Mouse (Mus musculus) MEL (cell line): Measurements from ENCODE around the gene Crlf2. TPM values are rescaled to one million over a fixed set of nuclear protein-coding genes. Genes with fewer than 3 reads are reported as not detected.

Source experiments
- DNase-seq: peaks from one replicate; pipeline ENCODE4 v3.0.0; 2011; ENCODE audit warnings: low read depth, low spot score
- H3K27ac ChIP-seq: 2 replicates; pipeline ENCODE4 v1.5.1; 2012; ENCODE audit warnings: low read depth, mild to moderate bottlenecking, control low read depth, low read length, moderate library complexity; ENCODE audit not compliant: control insufficient read depth
- H3K27me3 ChIP-seq, 2 experiments: fragments of 150-350 bp in 1 of 2; sonication (generic) in 1 of 2; 2 replicates each; pipeline ENCODE4 v1.6.1; 2012; ENCODE audit warnings: low read length in 2 of 2, mild to moderate bottlenecking in 2 of 2, improper control_type of control experiment in 1 of 2, moderate library complexity in 1 of 2; ENCODE audit not compliant: insufficient read depth in 2 of 2, control insufficient read depth in 1 of 2
- H3K36me3 ChIP-seq, 2 experiments: 2 replicates each; pipeline ENCODE4 v1.6.1; 2012 to 2014; ENCODE audit warnings: low read length in 2 of 2, improper control_type of control experiment in 1 of 2, inconsistent platforms in 1 of 2, mild to moderate bottlenecking in 1 of 2; ENCODE audit not compliant: insufficient read depth in 2 of 2, control insufficient read depth in 1 of 2
- H3K4me1 ChIP-seq, 2 experiments: fragments of 150-350 bp in 1 of 2; sonication (generic) in 1 of 2; 2 replicates each; pipeline ENCODE4 v1.6.1; 2012; ENCODE audit warnings: low read length in 2 of 2, improper control_type of control experiment in 1 of 2, mild to moderate bottlenecking in 1 of 2; ENCODE audit not compliant: insufficient read depth in 2 of 2, control insufficient read depth in 1 of 2
- H3K4me3 ChIP-seq, 2 experiments: fragments of 150-350 bp in 1 of 2; sonication (generic) in 1 of 2; 2 replicates each; pipeline ENCODE4 v1.5.1; 2012; ENCODE audit warnings: low read depth in 2 of 2, low read length in 2 of 2, mild to moderate bottlenecking in 2 of 2, moderate library complexity in 2 of 2, control low read depth in 1 of 2, improper control_type of control experiment in 1 of 2; ENCODE audit not compliant: control insufficient read depth in 1 of 2, insufficient read depth in 1 of 2
- H3K79me2 ChIP-seq: 2 replicates; pipeline ENCODE4 v1.6.1; 2012; ENCODE audit warnings: mild to moderate bottlenecking, low read length, moderate library complexity; ENCODE audit not compliant: control insufficient read depth, poor library complexity, insufficient read depth
- H3K9ac ChIP-seq: 2 replicates; pipeline ENCODE4 v1.6.1; 2012; ENCODE audit warnings: low read depth, mild to moderate bottlenecking, control low read depth, low read length, moderate library complexity; ENCODE audit not compliant: control insufficient read depth, poor library complexity, severe bottlenecking
- H3K9me3 ChIP-seq: fragments of 150-350 bp; sonication (generic); replicated peaks from 2 replicates; pipeline ENCODE4 v1.6.1; 2012; ENCODE audit warnings: mild to moderate bottlenecking, low read length, improper control_type of control experiment, moderate library complexity; ENCODE audit not compliant: insufficient read depth
- CTCF ChIP-seq, 3 experiments: IDR thresholded peaks in 2 of 3; conservative IDR thresholded peaks in 1 of 3; 2 replicates each; pipeline ENCODE4 v1.5.1; 2011 to 2012; ENCODE audit warnings: low read length in 3 of 3, low read depth in 2 of 3, mild to moderate bottlenecking in 2 of 3, improper control_type of control experiment in 1 of 3, inconsistent platforms in 1 of 3, mixed read lengths in 1 of 3, moderate library complexity in 1 of 3; ENCODE audit not compliant: control insufficient read depth in 1 of 3, insufficient read depth in 1 of 3, poor library complexity in 1 of 3, severe bottlenecking in 1 of 3
- E2F4 ChIP-seq: IDR thresholded peaks from 2 replicates; pipeline ENCODE4 v1.6.1; 2011; ENCODE audit warnings: low read depth, low read length, improper control_type of control experiment, borderline replicate concordance
- EP300 ChIP-seq, 2 experiments: IDR thresholded peaks; 2 replicates each; pipeline ENCODE4 v1.6.1; 2011; ENCODE audit warnings: improper control_type of control experiment in 2 of 2, low read length in 2 of 2, low read depth in 1 of 2, mild to moderate bottlenecking in 1 of 2
- ETS1 ChIP-seq: IDR thresholded peaks from 2 replicates; pipeline ENCODE4 v1.6.1; 2012; ENCODE audit warnings: low read depth, mild to moderate bottlenecking, inconsistent platforms, low read length, improper control_type of control experiment, moderate library complexity
- GABPA ChIP-seq: IDR thresholded peaks from 2 replicates; pipeline ENCODE4 v1.6.1; 2012; ENCODE audit warnings: low read depth, mild to moderate bottlenecking, inconsistent platforms, low read length, improper control_type of control experiment, moderate library complexity
- GATA1 ChIP-seq: IDR thresholded peaks from 2 replicates; pipeline ENCODE4 v1.6.1; 2011; ENCODE audit warnings: low read depth, low read length, improper control_type of control experiment
- MYC ChIP-seq: IDR thresholded peaks from 2 replicates; pipeline ENCODE4 v1.6.1; 2011; ENCODE audit warnings: low read depth, mild to moderate bottlenecking, low read length, improper control_type of control experiment, moderate library complexity
- NRF1 ChIP-seq: IDR thresholded peaks from 2 replicates; pipeline ENCODE4 v1.6.1; 2014; ENCODE audit warnings: low read depth, mild to moderate bottlenecking, inconsistent platforms, low read length, improper control_type of control experiment, moderate library complexity; ENCODE audit not compliant: poor library complexity, insufficient read depth, severe bottlenecking
- POLR2A ChIP-seq, 2 experiments: IDR thresholded peaks; 2 replicates each; pipeline ENCODE4 v1.6.1; 2011 to 2012; ENCODE audit warnings: low read length in 2 of 2, mild to moderate bottlenecking in 2 of 2, control low read depth in 1 of 2, improper control_type of control experiment in 1 of 2, low read depth in 1 of 2, moderate library complexity in 1 of 2; ENCODE audit not compliant: control insufficient read depth in 1 of 2, insufficient read depth in 1 of 2, poor library complexity in 1 of 2
- RAD21 ChIP-seq: IDR thresholded peaks from 2 replicates; pipeline ENCODE4 v1.6.1; 2011; ENCODE audit warnings: mild to moderate bottlenecking, low read depth, low read length, improper control_type of control experiment
- SIN3A ChIP-seq: IDR thresholded peaks from 2 replicates; pipeline ENCODE4 v1.6.1; 2012; ENCODE audit warnings: low read length, improper control_type of control experiment, inconsistent platforms
- SMC3 ChIP-seq: IDR thresholded peaks from 2 replicates; pipeline ENCODE4 v1.6.1; 2011; ENCODE audit warnings: low read depth, low read length, improper control_type of control experiment
- TBP ChIP-seq: IDR thresholded peaks from 2 replicates; pipeline ENCODE4 v1.8.0; 2011; ENCODE audit warnings: low read depth, low read length, improper control_type of control experiment
- TCF12 ChIP-seq: IDR thresholded peaks from 2 replicates; pipeline ENCODE4 v1.6.1; 2014; ENCODE audit warnings: low read depth, mild to moderate bottlenecking, inconsistent platforms, low read length, improper control_type of control experiment, moderate library complexity
- USF1 ChIP-seq: IDR thresholded peaks from 2 replicates; pipeline ENCODE4 v1.6.1; 2014; ENCODE audit warnings: low read depth, mild to moderate bottlenecking, inconsistent platforms, low read length, improper control_type of control experiment, moderate library complexity
- ZC3H11A ChIP-seq: IDR thresholded peaks from 2 replicates; pipeline ENCODE4 v1.6.1; 2012; ENCODE audit warnings: low read depth, mild to moderate bottlenecking, inconsistent platforms, low read length, improper control_type of control experiment
- ZKSCAN1 ChIP-seq: IDR thresholded peaks from 2 replicates; pipeline ENCODE4 v1.6.1; 2012; ENCODE audit warnings: low read depth, mild to moderate bottlenecking, inconsistent platforms, low read length, improper control_type of control experiment, moderate library complexity
- ZNF384 ChIP-seq: IDR thresholded peaks from 2 replicates; pipeline ENCODE4 v1.6.1; 2012; ENCODE audit warnings: low read depth, mild to moderate bottlenecking, inconsistent platforms, low read length, improper control_type of control experiment
- polyA plus RNA-seq, 2 experiments: library from polyadenylated mRNA; stranded (reverse) in 1 of 2; unstranded in 1 of 2; fragments of >175 nt in 1 of 2; fragments of >200 nt in 1 of 2; gene quantifications; 2 replicates each; pipeline versions ENCODE4 v1.2.1 to v1.2.4; 2012; ENCODE audit warnings: low replicate concordance in 2 of 2, low read depth in 1 of 2; ENCODE audit not compliant: insufficient read length in 2 of 2, insufficient read depth in 1 of 2, missing spikeins in 1 of 2
- total RNA-seq: library from RNA; depleted of rRNA; stranded (reverse); fragments of 300-350 nt; gene quantifications from 2 replicates; pipeline ENCODE4 v1.2.3, GENCODE M21; 2012

Gene Crlf2
- total and polyA plus RNA-seq, 3 experiments: 11.1 to 14.1 TPM; not detected in 1

- no peak for TF ChIP-seq SIN3A
Observed at GRCm38 (mm10) chr5:109548712-109549111, 10.1 kb downstream of the Crlf2 start (continued).

- Histone ChIP-seq H3K36me3 (peaks cover 0 to 2% of the 10 kb centered on the region in 2 experiments; a peak in 1 of 4 replicates), H3K27ac (no peak overlapping the region), H3K9me3 (no peaks in the 10 kb centered on the region), H3K79me2 (no peaks in the 10 kb centered on the region), H3K4me1 (peaks cover 0 to 3% of the 10 kb centered on the region in 2 experiments; a peak in 2 of 4 replicates), H3K4me3 (no peak overlapping the region), H3K27me3 (no peaks in the 10 kb centered on the region), H3K9ac (no peak overlapping the region)
- peak; percentile 52; the same call in 1 of the 2 replicates for TF ChIP-seq TBP
- no peak for TF ChIP-seq USF1
- DNase-seq: peak; percentile 21
Observed at GRCm38 (mm10) chr5:109547112-109547511, 11.7 kb downstream of the Crlf2 start.

- Histone ChIP-seq H3K27ac (no peak overlapping the region), H3K79me2 (no peaks in the 10 kb centered on the region), H3K27me3 (no peaks in the 10 kb centered on the region)
- TF ChIP-seq E2F4 (no peak), ETS1 (peak; percentile 53; the same call in 1 of the 2 replicates), GATA1 (peak; percentile 67), EP300 (IDR thresholded peaks at IDR 0.05; ENCODE audit: low read depth in 1 of 2, low read length in 2 of 2) (peak; percentile 50 to 66), SMC3 (no peak), TBP (no peak), ZKSCAN1 (no peak), TCF12 (peak; percentile 79)
- TF ChIP-seq, all 39 proteins: peak for 4
- Histone ChIP-seq H3K9ac (no peak overlapping the region), H3K4me1 (peaks cover 0 to 4% of the 10 kb centered on the region in 2 experiments; a peak in 2 of 4 replicates), H3K4me3 (no peak overlapping the region), H3K9me3 (no peaks in the 10 kb centered on the region), H3K36me3 (peaks cover 0 to 4% of the 10 kb centered on the region in 2 experiments; a peak in 1 of 4 replicates)
- peak; percentile 13 for DNase-seq
Observed at GRCm38 (mm10) chr5:109509679-109510078, 49.1 kb downstream of the Crlf2 start.

GRCm38 (mm10) chr5:109506729-109507128 lies 52.1 kb downstream of the Crlf2 start:
- no peaks in the 10 kb centered on the region for H3K79me2 ChIP-seq
- H3K36me3 ChIP-seq: peaks cover 0 to 4% of the 10 kb centered on the region in 2 experiments; a peak in 1 of 4 replicates
- H3K27me3 ChIP-seq: no peaks in the 10 kb centered on the region
- DNase-seq: peak; percentile 63
- peaks cover 0 to 4% of the 10 kb centered on the region in 2 experiments; a peak in 2 of 4 replicates for H3K4me1 ChIP-seq
- H3K27ac ChIP-seq: no peak overlapping the region
- no peak overlapping the region for H3K4me3 ChIP-seq
- H3K9me3 ChIP-seq: no peaks in the 10 kb centered on the region
- H3K9ac ChIP-seq: no peak overlapping the region
- no peak for TF ChIP-seq GATA1
- TF ChIP-seq NRF1: no peak
- 0 out of 2 replicates have a peak, but pooled peaks have one; percentile 45 for TF ChIP-seq ZNF384
- no peak for TF ChIP-seq E2F4
- no peak for TF ChIP-seq MYC
- TF ChIP-seq GABPA: no peak
- no peak for TF ChIP-seq USF1
- peak; percentile 71 for TF ChIP-seq RAD21
- peak; percentile 43 to 70 (median 54); a peak in 5 of 6 replicates for TF ChIP-seq CTCF (IDR thresholded peaks at IDR 0.05 in 2 of 3, conservative IDR thresholded peaks at IDR 0.05 in 1 of 3; ENCODE audit: control insufficient read depth in 1 of 3, insufficient read depth in 1 of 3, low read depth in 2 of 3, low read length in 3 of 3, poor library complexity in 1 of 3, severe bottlenecking in 1 of 3)
- peak; percentile 47 for TF ChIP-seq ZC3H11A
- TF ChIP-seq POLR2A (IDR thresholded peaks at IDR 0.05; ENCODE audit: control insufficient read depth in 1 of 2, insufficient read depth in 1 of 2, low read depth in 1 of 2, low read length in 2 of 2, poor library complexity in 1 of 2): no peak
- peak; percentile 59 for TF ChIP-seq SMC3
- TF ChIP-seq ETS1: no peak
